Mouse (Mus musculus) liver, adult 2 months (tissue): ENCODE results near the gene Cdc42bpa.

Experiments used
- CTCF ChIP-seq: fragments of 200-500 bp; IDR thresholded peaks from 2 replicates; pipeline ENCODE4 v1.5.1; 2011; ENCODE audit warnings: low read depth, low read length, control low read depth
- POLR2A ChIP-seq: fragments of 200-500 bp; IDR thresholded peaks from 2 replicates; pipeline ENCODE4 v1.6.1; 2011; ENCODE audit warnings: low read length, control low read depth; ENCODE audit not compliant: insufficient read depth; ENCODE audit errors: extremely low read depth

GRCm38 (mm10) chr1:180181966-180182319 lies 221.7 kb downstream of the Cdc42bpa start:
- no peak for TF ChIP-seq POLR2A
- TF ChIP-seq CTCF = 0 out of 2 replicates have a peak, but pooled peaks have one; percentile 12
